Mouse (Mus musculus): ENCODE measurements around the gene Lpcat4. TPM values are rescaled to one million over a fixed set of nuclear protein-coding genes. Genes with fewer than 3 reads are reported as not detected.

Gene Lpcat4
- polyA plus RNA-seq, 1 experiment, result 28.0 TPM

GRCm38 (mm10) chr2:112249780-112250453 lies 10.6 kb downstream of the Lpcat4 start:
- Histone ChIP-seq H3K79me3 (ENCODE audit: low read depth) (no peaks in the 10 kb centered on the region), H3K27me3 (ENCODE audit: control insufficient read depth, insufficient read depth, insufficient read length) (no peaks in the 10 kb centered on the region), H3K36me3 (ENCODE audit: control insufficient read depth, insufficient read depth) (peaks cover 31% of the 10 kb centered on the region), H3K79me2 (ENCODE audit: control insufficient read depth, insufficient read depth) (no peaks in the 10 kb centered on the region), H3K4me3 (ENCODE audit: insufficient read depth, poor library complexity, severe bottlenecking) (no peak overlapping the region), H3ac (ENCODE audit: control insufficient read depth, insufficient read length, low read depth) (no peak overlapping the region)
- no peak for TF ChIP-seq FOSL1 (IDR thresholded peaks at IDR 0.05; ENCODE audit: insufficient read depth, low read length, poor library complexity, severe bottlenecking)
- no peak for TF ChIP-seq MAX (IDR thresholded peaks at IDR 0.05)
- no peak for TF ChIP-seq MYOD1 (IDR thresholded peaks at IDR 0.05; ENCODE audit: control insufficient read depth, insufficient read length, low read depth)
- no peak for TF ChIP-seq CEBPB (IDR thresholded peaks at IDR 0.05; ENCODE audit: low read depth)
- TF ChIP-seq MYOG (IDR thresholded peaks at IDR 0.05; ENCODE audit: control insufficient read depth, extremely low read depth, insufficient read length), result no peak
- no peak for TF ChIP-seq USF1 (IDR thresholded peaks at IDR 0.05; ENCODE audit: low read depth)
- TF ChIP-seq CTCF (IDR thresholded peaks at IDR 0.05; ENCODE audit: control insufficient read depth, insufficient read depth, insufficient read length), result no peak

- H3K79me3 ChIP-seq (ENCODE audit: low read depth), result no peaks in the 10 kb centered on the region
- TF ChIP-seq MYOD1 (IDR thresholded peaks at IDR 0.05; ENCODE audit: control insufficient read depth, insufficient read length, low read depth), result no peak
- TF ChIP-seq CTCF (IDR thresholded peaks at IDR 0.05; ENCODE audit: control insufficient read depth, insufficient read depth, insufficient read length), result no peak
- no peak for TF ChIP-seq USF1 (IDR thresholded peaks at IDR 0.05; ENCODE audit: low read depth)
- TF ChIP-seq FOSL1 (IDR thresholded peaks at IDR 0.05; ENCODE audit: insufficient read depth, low read length, poor library complexity, severe bottlenecking), result no peak
- TF ChIP-seq CEBPB (IDR thresholded peaks at IDR 0.05; ENCODE audit: low read depth), result no peak
- TF ChIP-seq MYOG (IDR thresholded peaks at IDR 0.05; ENCODE audit: control insufficient read depth, extremely low read depth, insufficient read length), result no peak
- no peak for TF ChIP-seq MAX (IDR thresholded peaks at IDR 0.05)
- no peak overlapping the region for H3ac ChIP-seq (ENCODE audit: control insufficient read depth, insufficient read length, low read depth)
- H3K27me3 ChIP-seq (ENCODE audit: control insufficient read depth, insufficient read depth, insufficient read length), result no peaks in the 10 kb centered on the region
- no peaks in the 10 kb centered on the region for H3K79me2 ChIP-seq (ENCODE audit: control insufficient read depth, insufficient read depth)
- H3K36me3 ChIP-seq (ENCODE audit: control insufficient read depth, insufficient read depth), result no peaks in the 10 kb centered on the region
- H3K4me3 ChIP-seq (ENCODE audit: insufficient read depth, poor library complexity, severe bottlenecking), result no peak overlapping the region
Measured at GRCm38 (mm10) chr2:112254675-112255515, 15.6 kb downstream of the Lpcat4 start.

GRCm38 (mm10) chr2:112259241-112259962 lies 20.1 kb downstream of the Lpcat4 start, which contains the start of gene Nutm1:
Nutm1 (minus strand) TSS chr2:112259291.
- no peak within 1 kb of the TSS for H3ac ChIP-seq (ENCODE audit: control insufficient read depth, insufficient read length, low read depth)
- H3K4me3 ChIP-seq (ENCODE audit: insufficient read depth, poor library complexity, severe bottlenecking), result no peak within 1 kb of the TSS
- H3K79me2 ChIP-seq (ENCODE audit: control insufficient read depth, insufficient read depth), result peaks cover 22% of the 10 kb centered on the region
- H3K27me3 ChIP-seq (ENCODE audit: control insufficient read depth, insufficient read depth, insufficient read length), result no peaks in the 10 kb centered on the region
- TF ChIP-seq CTCF (IDR thresholded peaks at IDR 0.05; ENCODE audit: control insufficient read depth, insufficient read depth, insufficient read length) (peak; percentile 58), MAX (IDR thresholded peaks at IDR 0.05) (no peak)
- H3K36me3 ChIP-seq (ENCODE audit: control insufficient read depth, insufficient read depth), result no peaks in the 10 kb centered on the region
- peaks cover 14% of the 10 kb centered on the region for H3K79me3 ChIP-seq (ENCODE audit: low read depth)

GRCm38 (mm10) chr2:112261748-112262653 lies 22.7 kb downstream of the Lpcat4 start, which contains the start of gene Nop10:
Nop10 (plus strand) TSS chr2:112261926.
- peak within 1 kb of the TSS; percentile 70 for H3ac ChIP-seq (ENCODE audit: control insufficient read depth, insufficient read length, low read depth)

More at GRCm38 (mm10) chr2:112261748-112262653, 22.7 kb downstream of the Lpcat4 start, which contains the start of gene Nop10:
- Histone ChIP-seq H3K36me3 (ENCODE audit: control insufficient read depth, insufficient read depth) (no peaks in the 10 kb centered on the region), H3K4me3 (ENCODE audit: insufficient read depth, poor library complexity, severe bottlenecking) (peak within 1 kb of the TSS; percentile 64), H3K79me3 (ENCODE audit: low read depth) (peaks cover 14% of the 10 kb centered on the region), H3K27me3 (ENCODE audit: control insufficient read depth, insufficient read depth, insufficient read length) (no peaks in the 10 kb centered on the region), H3K79me2 (ENCODE audit: control insufficient read depth, insufficient read depth) (peaks cover 35% of the 10 kb centered on the region)
- TF ChIP-seq FOSL1 (IDR thresholded peaks at IDR 0.05; ENCODE audit: insufficient read depth, low read length, poor library complexity, severe bottlenecking) (no peak), MYOG (IDR thresholded peaks at IDR 0.05; ENCODE audit: control insufficient read depth, extremely low read depth, insufficient read length) (no peak), USF1 (IDR thresholded peaks at IDR 0.05; ENCODE audit: low read depth) (peak; percentile 14), CTCF (IDR thresholded peaks at IDR 0.05; ENCODE audit: control insufficient read depth, insufficient read depth, insufficient read length) (peak; percentile 47), MAX (IDR thresholded peaks at IDR 0.05) (peak; percentile 81)
